Mouse (Mus musculus) induced T-regulatory cell, adult 2 months (primary cell): ENCODE measurements around the gene Fchsd2.

ENCODE experiments used
- DNase-seq: peaks from one replicate; pipeline ENCODE4 v3.0.0-alpha.2; 2012; ENCODE audit warnings: low read depth

Fchsd2 gene

GRCm38 (mm10) chr7:101318848-101319247 is 226.2 kb downstream of the Fchsd2 start:
- DNase-seq = no peak

GRCm38 (mm10) chr7:101319796-101320195 is 227.1 kb downstream of the Fchsd2 start:
- no peak for DNase-seq

- DNase-seq = peak; percentile 75
Observed at GRCm38 (mm10) chr7:101320399-101321217, 227.9 kb downstream of the Fchsd2 start.

GRCm38 (mm10) chr7:101321218-101321827 is 228.7 kb downstream of the Fchsd2 start:
- peak; percentile 51 for DNase-seq

GRCm38 (mm10) chr7:101323141-101323594 is 230.5 kb downstream of the Fchsd2 start:
- DNase-seq = no peak

GRCm38 (mm10) chr7:101324142-101324962 is 231.7 kb downstream of the Fchsd2 start:
- DNase-seq = no peak

- DNase-seq = no peak
Observed at GRCm38 (mm10) chr7:101326006-101326405, 233.3 kb downstream of the Fchsd2 start.

- no peak for DNase-seq
Observed at GRCm38 (mm10) chr7:101327263-101327662, 234.6 kb downstream of the Fchsd2 start.

- DNase-seq = no peak
Observed at GRCm38 (mm10) chr7:101327786-101328185, 235.1 kb downstream of the Fchsd2 start.

GRCm38 (mm10) chr7:101328621-101329158 is 236.0 kb downstream of the Fchsd2 start:
- DNase-seq = no peak

GRCm38 (mm10) chr7:101329606-101330005 is 236.9 kb downstream of the Fchsd2 start:
- no peak for DNase-seq

GRCm38 (mm10) chr7:101330074-101330840 is 237.6 kb downstream of the Fchsd2 start:
- DNase-seq = no peak

GRCm38 (mm10) chr7:101330841-101331173 is 238.1 kb downstream of the Fchsd2 start:
- DNase-seq = no peak

- no peak for DNase-seq
Observed at GRCm38 (mm10) chr7:101332045-101332831, 239.6 kb downstream of the Fchsd2 start.
